Mouse (Mus musculus) neural tube, embryonic 12.5 days (tissue): ENCODE data around the gene Sox6. TPM values are rescaled to one million over a fixed set of nuclear protein-coding genes. Genes with fewer than 3 reads are reported as not detected.
"Not testable (repeated sequence)": the region's sequence is repeated elsewhere in the genome, so short reads cannot be mapped to it uniquely, and the experiment has no call there.

Experiments used
- ATAC-seq: fragments of 200-750 bp; cut with Nextera tagmentation; 2 replicates; pipeline ENCODE4 v1.8.0; 2017; ENCODE audit warnings: low read depth, mild to moderate bottlenecking, moderate TSS enrichment, moderate library complexity; ENCODE audit not compliant: low FRiP score
- H3K27ac ChIP-seq: fragments of 300-500 bp; sonication (generic); 2 replicates; pipeline ENCODE4 v1.5.1; 2016
- H3K27me3 ChIP-seq: fragments of 300-500 bp; sonication (generic); replicated peaks from 2 replicates; pipeline ENCODE4 v1.6.1; 2016; ENCODE audit warnings: mild to moderate bottlenecking
- H3K36me3 ChIP-seq: fragments of 300-500 bp; sonication (generic); 2 replicates; pipeline ENCODE4 v1.6.1; 2016; ENCODE audit warnings: mild to moderate bottlenecking
- H3K4me1 ChIP-seq: fragments of 300-500 bp; sonication (generic); 2 replicates; pipeline ENCODE4 v1.6.1; 2016
- H3K4me2 ChIP-seq: fragments of 300-500 bp; sonication (generic); replicated peaks from 2 replicates; pipeline ENCODE4 v1.6.1; 2016; ENCODE audit warnings: mild to moderate bottlenecking
- H3K4me3 ChIP-seq: fragments of 300-500 bp; sonication (generic); 2 replicates; pipeline ENCODE4 v1.5.1; 2016
- H3K9ac ChIP-seq: fragments of 300-500 bp; sonication (generic); 2 replicates; pipeline ENCODE4 v1.6.1; 2016; ENCODE audit warnings: mild to moderate bottlenecking
- H3K9me3 ChIP-seq: fragments of 300-500 bp; sonication (generic); 2 replicates; pipeline ENCODE4 v1.6.1; 2016; ENCODE audit warnings: mild to moderate bottlenecking
- WGBS: fragments of 180-500 bp; shearing (Covaris S2); methylation state at CpG from one replicate; pipeline ENCODE4 v1.1.7; 2016; 5-methylcytosine and 5-hydroxymethylcytosine counted together
- polyA plus RNA-seq: library from polyadenylated mRNA; unstranded; fragments of >200 nt; fragmentation: Nextera tagmentation; extraction: Ambion mirVana; gene quantifications from 2 replicates; pipeline ENCODE4 v1.2.1, GENCODE M21; 2016

Sox6 gene
- polyA plus RNA-seq, 1 experiment from 2014 or later, result 74.2 TPM

DNA sequence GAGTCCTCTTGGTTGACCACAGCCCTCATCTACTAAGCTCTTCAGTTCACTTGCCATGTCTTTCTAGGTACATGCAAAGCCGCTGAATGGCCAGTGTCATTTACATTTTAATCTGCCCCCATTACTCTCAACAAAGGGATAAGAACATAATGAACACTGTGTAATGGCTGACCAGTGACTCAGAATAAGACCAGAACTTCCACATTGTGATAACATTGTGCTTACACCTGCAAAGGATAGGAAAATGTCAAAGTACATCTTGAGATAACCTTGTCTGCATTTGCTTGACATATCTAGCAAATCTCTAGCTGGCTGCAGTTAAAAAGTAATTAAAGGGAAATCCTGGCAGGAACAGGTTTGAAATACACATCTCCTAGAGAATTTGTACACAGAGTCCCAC is 431.1 kb downstream of the Sox6 start:
- Histone ChIP-seq H3K9me3 (no peaks in the 10 kb centered on the region), H3K27ac (no peak overlapping the region), H3K9ac (no peak overlapping the region), H3K27me3 (no peaks in the 10 kb centered on the region), H3K4me1 (peaks cover 3% of the 10 kb centered on the region; the same call in 1 of the 2 replicates), H3K36me3 (no peaks in the 10 kb centered on the region), H3K4me3 (no peak overlapping the region), H3K4me2 (no peak overlapping the region)
- ATAC-seq, result no peak
- 84% methylated on average over 1 of the region's 1 CpGs for WGBS

DNA sequence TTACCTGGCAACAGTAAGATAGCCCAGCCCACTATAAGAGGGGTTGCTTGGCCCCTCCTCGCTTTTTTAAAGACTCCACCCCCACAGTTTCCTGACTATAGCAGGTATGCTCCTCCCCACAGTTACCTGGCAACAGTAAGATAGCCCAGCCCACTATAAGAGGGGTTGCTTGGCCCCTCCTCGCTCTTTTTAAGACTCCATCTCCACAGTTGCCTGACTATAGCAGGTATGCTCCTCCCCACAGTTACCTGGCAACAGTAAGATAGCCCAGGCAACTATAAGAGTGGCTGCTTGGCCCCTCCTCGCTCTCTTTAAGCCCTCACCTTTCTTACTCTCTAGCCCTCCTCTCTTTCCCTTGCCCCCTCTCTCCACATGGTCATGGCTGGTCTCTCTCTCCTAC is 432.5 kb downstream of the Sox6 start:
- not testable (repeated sequence) for H3K9ac ChIP-seq, H3K9me3 ChIP-seq, H3K4me1 ChIP-seq, H3K27ac ChIP-seq, H3K4me3 ChIP-seq, ATAC-seq, H3K36me3 ChIP-seq, H3K27me3 ChIP-seq, H3K4me2 ChIP-seq
- 67% methylated on average over 3 of the region's 3 CpGs for WGBS

DNA sequence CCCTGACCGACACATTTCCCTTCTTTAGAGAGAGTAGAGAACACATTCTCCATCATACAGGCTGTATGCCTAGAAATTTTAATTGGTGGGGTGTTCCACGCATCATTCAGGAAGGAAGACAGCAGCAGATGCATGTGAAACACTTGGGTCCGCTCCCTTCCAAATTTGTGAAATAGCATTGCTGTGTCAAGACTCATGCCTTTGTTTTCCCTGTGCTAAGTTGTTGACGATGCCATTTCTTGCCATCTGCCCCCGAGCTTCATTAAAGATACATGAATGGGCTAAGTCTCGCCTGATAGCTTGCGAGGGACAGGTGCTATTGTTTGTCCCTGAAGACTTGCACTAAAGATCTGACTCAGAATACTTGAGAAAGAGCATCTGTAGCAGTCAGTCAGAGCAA is 433.7 kb downstream of the Sox6 start:
- WGBS, result 59% methylated on average over 7 of the region's 7 CpGs
- no peak for ATAC-seq
- Histone ChIP-seq H3K4me2 (no peak overlapping the region), H3K4me3 (no peak overlapping the region), H3K27ac (no peak overlapping the region), H3K9me3 (no peaks in the 10 kb centered on the region), H3K36me3 (no peaks in the 10 kb centered on the region), H3K4me1 (peaks cover 3% of the 10 kb centered on the region; the same call in 1 of the 2 replicates), H3K27me3 (no peaks in the 10 kb centered on the region), H3K9ac (no peak overlapping the region)

DNA sequence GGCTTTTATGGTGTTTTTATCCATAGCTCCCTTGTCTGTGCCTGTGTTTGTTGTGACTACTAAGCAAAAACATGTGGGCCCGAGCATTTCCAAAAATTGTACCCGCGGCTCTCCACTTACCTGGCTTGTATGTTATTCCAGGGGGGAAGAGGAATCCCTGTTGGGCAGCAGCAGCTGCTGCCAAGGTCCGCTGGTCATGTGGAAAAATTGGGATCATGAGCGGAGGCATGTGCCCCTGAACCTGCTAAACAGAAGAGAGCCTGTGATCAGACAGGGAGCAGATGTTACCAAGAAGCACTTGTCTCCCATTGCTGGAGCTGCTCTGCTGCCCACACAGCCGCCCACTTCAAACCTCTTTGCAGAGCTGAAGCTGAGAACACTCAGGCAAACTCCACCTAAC is 441.2 kb downstream of the Sox6 start:
- Histone ChIP-seq H3K4me3 (no peak overlapping the region), H3K9ac (no peak overlapping the region), H3K4me2 (no peak overlapping the region), H3K9me3 (no peaks in the 10 kb centered on the region), H3K36me3 (no peaks in the 10 kb centered on the region), H3K4me1 (no peaks in the 10 kb centered on the region), H3K27me3 (no peaks in the 10 kb centered on the region), H3K27ac (no peak overlapping the region)
- no peak for ATAC-seq
- WGBS, result 71% methylated on average over 6 of the region's 6 CpGs

DNA sequence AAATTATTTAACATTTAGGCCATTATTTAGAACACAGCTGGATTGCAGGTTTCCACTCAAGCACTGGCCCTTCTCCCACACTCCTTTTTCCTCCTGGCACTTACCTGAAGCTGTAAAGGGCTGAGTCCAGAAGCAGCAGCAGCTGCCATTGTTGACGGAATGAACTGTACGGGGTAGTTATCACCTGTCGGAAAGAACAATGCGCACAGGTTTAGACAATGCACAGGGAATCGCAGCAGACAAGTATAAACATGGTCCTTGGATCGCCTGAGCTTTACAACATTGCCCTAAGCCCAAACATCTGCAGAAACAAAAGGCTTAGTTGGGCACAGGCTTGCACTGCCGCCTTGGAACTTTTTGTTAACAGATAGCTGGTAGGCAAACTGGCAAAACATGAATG is 458.1 kb downstream of the Sox6 start:
- WGBS, result 80% methylated on average over 7 of the region's 7 CpGs
- Histone ChIP-seq H3K27ac (no peak overlapping the region), H3K9me3 (no peaks in the 10 kb centered on the region), H3K4me3 (no peak overlapping the region), H3K27me3 (no peaks in the 10 kb centered on the region), H3K4me2 (no peak overlapping the region), H3K36me3 (no peaks in the 10 kb centered on the region), H3K9ac (no peak overlapping the region), H3K4me1 (peaks cover 4% of the 10 kb centered on the region; the same call in 1 of the 2 replicates)
- no peak for ATAC-seq

DNA sequence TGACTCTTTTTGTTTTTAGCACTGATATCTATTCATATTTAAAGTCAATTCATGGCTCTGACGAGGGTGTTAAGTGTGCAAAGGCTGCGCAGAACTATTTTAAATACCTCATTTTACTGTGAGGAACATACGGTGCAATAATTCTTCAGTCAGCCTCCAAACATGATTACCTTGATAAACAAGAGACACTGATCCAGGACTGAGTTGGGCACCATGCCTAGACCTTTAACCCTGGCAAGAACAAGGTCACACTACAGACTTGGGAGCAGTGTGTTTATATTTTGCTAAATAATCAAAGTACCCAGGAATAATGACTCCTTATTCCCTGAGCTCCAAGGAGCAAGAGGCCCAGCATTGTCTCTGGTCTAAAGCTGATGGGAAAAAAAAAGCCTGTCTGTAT is 458.8 kb downstream of the Sox6 start:
- ATAC-seq, result no peak
- Histone ChIP-seq H3K4me3 (no peak overlapping the region), H3K27me3 (no peaks in the 10 kb centered on the region), H3K4me1 (peaks cover 4% of the 10 kb centered on the region; the same call in 1 of the 2 replicates), H3K4me2 (no peak overlapping the region), H3K27ac (no peak overlapping the region), H3K9me3 (no peaks in the 10 kb centered on the region), H3K36me3 (no peaks in the 10 kb centered on the region), H3K9ac (no peak overlapping the region)
- WGBS, result 85% methylated on average over 3 of the region's 3 CpGs

DNA sequence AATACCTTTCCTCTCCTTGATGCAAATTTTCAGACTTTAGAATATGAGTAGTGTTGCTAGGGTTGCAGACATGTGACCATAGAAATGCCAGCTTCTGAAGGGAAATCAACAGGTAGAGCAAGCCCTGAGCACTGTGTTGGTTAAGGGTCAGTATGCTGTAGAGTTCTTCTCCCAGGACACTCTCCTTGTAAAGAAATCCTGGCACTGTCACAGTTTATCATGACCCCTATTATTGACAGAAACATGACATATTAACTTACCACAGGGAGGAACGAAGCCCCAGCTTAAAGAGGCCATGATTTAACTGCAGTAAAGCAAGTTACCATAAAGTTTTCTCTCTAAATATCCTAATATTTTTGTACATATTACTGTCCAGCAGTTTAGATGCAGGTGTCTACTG is 462.2 kb downstream of the Sox6 start:
- no peaks in the 10 kb centered on the region for H3K4me1 ChIP-seq
- 68% methylated on average over 1 of the region's 1 CpGs for WGBS
- no peaks in the 10 kb centered on the region for H3K27me3 ChIP-seq
- no peaks in the 10 kb centered on the region for H3K9me3 ChIP-seq
- H3K4me3 ChIP-seq, result no peak overlapping the region
- no peak for ATAC-seq
- no peaks in the 10 kb centered on the region for H3K36me3 ChIP-seq
- H3K4me2 ChIP-seq, result no peak overlapping the region
- H3K27ac ChIP-seq, result no peak overlapping the region
- no peak overlapping the region for H3K9ac ChIP-seq

DNA sequence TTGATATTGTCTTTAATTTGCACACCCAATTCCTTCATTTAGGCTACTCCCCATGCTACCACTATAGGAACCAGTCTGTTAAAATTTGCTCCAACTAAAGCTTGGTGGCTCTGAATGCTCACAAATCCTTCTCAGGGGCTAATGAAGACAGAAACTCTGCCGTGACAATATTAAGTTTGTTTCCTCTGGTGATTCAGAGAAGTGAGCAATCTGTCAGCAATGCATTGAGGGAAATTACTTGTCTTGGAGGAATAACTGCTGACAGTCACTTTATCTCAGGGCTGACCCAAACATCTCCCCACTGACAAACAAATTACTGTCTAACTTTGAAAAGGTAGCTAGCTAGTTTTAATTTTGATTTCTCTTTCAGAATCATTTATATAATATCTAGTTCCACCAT is 463.8 kb downstream of the Sox6 start:
- WGBS, result 64% methylated on average over 1 of the region's 1 CpGs
- no peaks in the 10 kb centered on the region for H3K4me1 ChIP-seq
- H3K9ac ChIP-seq, result no peak overlapping the region
- H3K4me3 ChIP-seq, result no peak overlapping the region
- no peaks in the 10 kb centered on the region for H3K9me3 ChIP-seq
- H3K27ac ChIP-seq, result no peak overlapping the region
- H3K36me3 ChIP-seq, result no peaks in the 10 kb centered on the region
- no peak for ATAC-seq
- no peaks in the 10 kb centered on the region for H3K27me3 ChIP-seq
- H3K4me2 ChIP-seq, result no peak overlapping the region

DNA sequence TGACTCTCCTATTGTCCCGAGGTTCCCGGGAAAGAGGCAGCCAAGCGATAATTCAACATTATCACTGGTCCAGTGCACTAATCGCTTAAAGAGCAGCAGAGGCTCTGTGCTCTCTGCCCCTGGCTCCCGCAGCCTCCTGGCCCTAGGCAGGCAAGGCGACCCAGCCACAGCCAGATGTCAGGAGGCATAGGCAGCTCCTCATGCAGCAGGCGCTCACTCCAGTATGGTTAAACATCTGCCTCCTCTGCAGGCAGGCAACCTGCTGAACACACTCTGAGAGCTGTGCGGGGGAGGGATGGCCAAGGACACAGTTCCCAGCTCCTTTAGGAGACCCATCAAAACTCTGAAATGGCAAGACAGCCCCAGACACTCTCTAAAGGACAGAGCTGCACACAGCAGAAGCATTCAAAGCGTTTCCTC is 469.8 kb downstream of the Sox6 start:
- 6% methylated on average over 9 of the region's 9 CpGs for WGBS

DNA sequence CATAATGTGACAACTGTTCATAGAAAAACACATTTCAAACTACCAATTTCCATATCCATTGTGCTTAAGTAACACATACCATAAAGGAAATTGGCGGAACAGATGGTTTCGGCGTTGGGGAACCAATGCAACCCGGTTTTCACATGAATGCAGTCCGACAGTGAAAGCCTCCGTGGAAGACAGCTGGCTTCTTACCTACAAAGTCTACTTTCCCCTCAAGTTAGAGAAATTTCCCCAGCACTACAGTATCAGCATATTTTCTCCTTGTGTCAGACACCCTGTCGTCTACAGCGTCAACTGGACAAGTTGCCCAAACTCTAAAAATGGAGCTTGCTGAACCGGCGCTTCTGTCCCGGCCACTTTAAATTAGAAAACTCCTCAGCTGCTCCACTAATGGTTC is 470.3 kb downstream of the Sox6 start:
- WGBS, result 26% methylated on average over 11 of the region's 11 CpGs
- H3K9ac ChIP-seq, result no peak overlapping the region
- peak; percentile 31; the same call in 1 of the 2 replicates for ATAC-seq

More for the DNA sequence above, 469.8 kb downstream of the Sox6 start:
- Histone ChIP-seq H3K4me2 (peak overlapping the region; percentile 50), H3K9ac (no peak overlapping the region), H3K4me1 (peaks cover 40% of the 10 kb centered on the region), H3K36me3 (no peaks in the 10 kb centered on the region), H3K4me3 (no peak overlapping the region), H3K9me3 (no peaks in the 10 kb centered on the region), H3K27ac (0 out of 2 replicates have a peak overlapping the region, but pooled peaks have one; percentile 26), H3K27me3 (no peaks in the 10 kb centered on the region)
- peak; percentile 93 for ATAC-seq

DNA sequence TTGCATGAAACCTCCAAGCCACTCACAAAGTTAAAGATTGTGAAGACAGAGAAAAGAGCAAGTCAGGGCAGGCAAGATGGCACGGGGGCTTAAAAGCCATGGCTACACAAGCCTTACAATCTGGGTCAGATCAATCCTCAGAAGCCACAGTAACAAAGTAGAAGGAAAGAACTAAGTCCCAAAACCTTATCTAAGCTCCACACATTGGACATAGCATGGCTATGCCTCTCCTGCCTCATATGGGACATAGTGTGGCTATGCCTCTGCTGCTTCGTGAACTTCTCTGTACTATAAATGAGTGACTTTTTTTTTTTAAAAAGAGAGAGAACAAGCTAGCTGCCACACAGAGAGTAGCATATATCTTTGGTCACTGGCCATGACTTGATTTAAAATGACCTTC is 471.8 kb downstream of the Sox6 start:
- Histone ChIP-seq H3K27me3 (no peaks in the 10 kb centered on the region), H3K4me2 (no peak overlapping the region), H3K27ac (no peak overlapping the region), H3K4me3 (no peak overlapping the region), H3K9me3 (no peaks in the 10 kb centered on the region), H3K36me3 (no peaks in the 10 kb centered on the region), H3K4me1 (peaks cover 51% of the 10 kb centered on the region), H3K9ac (no peak overlapping the region)
- 90% methylated on average over 2 of the region's 2 CpGs for WGBS
- ATAC-seq, result no peak

More for the DNA sequence above, 470.3 kb downstream of the Sox6 start:
- Histone ChIP-seq H3K9me3 (no peaks in the 10 kb centered on the region), H3K4me1 (peaks cover 45% of the 10 kb centered on the region), H3K27me3 (no peaks in the 10 kb centered on the region), H3K4me2 (peak overlapping the region; percentile 50), H3K36me3 (no peaks in the 10 kb centered on the region), H3K27ac (0 out of 2 replicates have a peak overlapping the region, but pooled peaks have one; percentile 26), H3K4me3 (0 out of 2 replicates have a peak overlapping the region, but pooled peaks have one; percentile 1)

DNA sequence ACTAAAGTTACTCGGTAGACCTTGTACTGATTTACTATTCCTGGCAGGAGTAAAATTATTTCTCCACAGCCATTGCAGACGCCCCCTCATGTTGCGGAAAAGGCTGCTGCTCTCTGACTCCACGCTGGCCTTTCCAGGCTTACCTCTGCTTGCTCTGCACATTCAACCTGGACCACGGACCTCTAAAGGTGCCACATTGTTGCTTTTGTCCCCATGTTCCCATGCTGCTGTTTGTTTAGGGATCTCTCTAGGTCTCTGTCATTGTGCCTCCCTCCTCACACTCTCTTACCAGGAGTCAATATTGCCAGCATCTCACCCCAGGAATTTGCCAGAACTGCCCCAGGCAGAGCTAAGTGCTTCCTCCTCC is 473.6 kb downstream of the Sox6 start:
- 37% methylated on average over 5 of the region's 5 CpGs for WGBS
- Histone ChIP-seq H3K9me3 (no peaks in the 10 kb centered on the region), H3K9ac (no peak overlapping the region), H3K4me3 (no peak overlapping the region), H3K36me3 (no peaks in the 10 kb centered on the region), H3K27me3 (no peaks in the 10 kb centered on the region), H3K4me1 (peaks cover 51% of the 10 kb centered on the region), H3K4me2 (no peak overlapping the region), H3K27ac (no peak overlapping the region)
- ATAC-seq, result no peak

DNA sequence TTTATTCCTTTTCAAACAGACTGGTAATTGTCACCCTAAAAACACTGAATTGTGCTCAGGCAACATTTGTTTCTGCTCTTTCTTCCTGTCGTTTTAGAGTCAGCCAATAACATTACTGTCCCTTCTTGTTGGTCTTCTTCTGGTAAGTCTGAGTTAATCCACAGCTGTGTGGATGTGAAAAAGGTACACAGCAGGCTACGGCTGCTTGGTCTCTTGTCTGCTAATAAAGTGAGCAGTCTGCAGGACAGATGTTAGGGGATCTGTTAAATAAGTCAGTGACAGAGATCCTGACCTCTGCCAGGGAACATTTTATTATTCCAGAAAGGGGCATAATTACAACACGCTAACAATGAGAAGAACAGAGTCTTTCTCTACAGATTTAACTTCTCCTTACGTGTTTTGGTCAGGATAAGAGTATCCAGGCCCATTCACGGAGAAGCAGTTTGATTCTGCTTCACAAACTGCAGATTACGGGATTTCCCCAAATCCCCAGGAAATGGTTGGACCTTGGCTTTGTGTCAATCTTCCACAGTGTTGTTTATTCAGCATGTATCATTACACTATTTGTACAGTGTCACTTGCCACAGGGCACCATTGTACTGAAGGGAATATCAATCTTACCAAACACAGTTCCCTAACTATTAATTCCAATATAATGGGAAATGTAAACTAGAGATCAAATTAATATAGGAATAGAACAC is 474.1 kb downstream of the Sox6 start:
- H3K4me2 ChIP-seq, result no peak overlapping the region
- H3K4me1 ChIP-seq, result peaks cover 51% of the 10 kb centered on the region
- no peaks in the 10 kb centered on the region for H3K9me3 ChIP-seq
- no peaks in the 10 kb centered on the region for H3K36me3 ChIP-seq
- no peak overlapping the region; the same call in 1 of the 2 replicates for H3K27ac ChIP-seq
- no peak for ATAC-seq
- no peak overlapping the region for H3K4me3 ChIP-seq
- no peaks in the 10 kb centered on the region for H3K27me3 ChIP-seq
- H3K9ac ChIP-seq, result no peak overlapping the region
- 5% methylated on average over 6 of the region's 6 CpGs for WGBS
